Mouse (Mus musculus) splenic B cell, adult 2 months (primary cell): ENCODE measurements around the gene Stox1.
A peak's percentile ranks its signal among the peaks of the same experiment; 100 is the strongest.
"Not testable (repeated sequence)": the region's sequence is repeated elsewhere in the genome, so short reads cannot be mapped to it uniquely, and the experiment has no call there.

Experiments
- DNase-seq: peaks from one replicate; pipeline ENCODE4 v3.0.0-alpha.2; 2011; ENCODE audit warnings: low read depth, low spot score
- H3K27me3 ChIP-seq: 2 replicates; pipeline ENCODE4 v1.6.1; 2012; ENCODE audit warnings: mild to moderate bottlenecking, low read length, moderate library complexity, mixed read lengths; ENCODE audit not compliant: control insufficient read depth, poor library complexity, insufficient read depth, severe bottlenecking
- H3K36me3 ChIP-seq: 2 replicates; pipeline ENCODE4 v1.6.1; 2012; ENCODE audit warnings: mild to moderate bottlenecking, low read length, moderate library complexity, mixed read lengths; ENCODE audit not compliant: control insufficient read depth, poor library complexity, insufficient read depth, severe bottlenecking

Stox1 gene

GRCm38 (mm10) chr10:62725771-62726687, at the start of gene Stox1:
TSS of gene Stox1 (minus strand) at chr10:62726128.
- peak; percentile 61 for DNase-seq
- Histone ChIP-seq H3K36me3 (no peaks in the 10 kb centered on the region), H3K27me3 (no peaks in the 10 kb centered on the region)

DNA sequence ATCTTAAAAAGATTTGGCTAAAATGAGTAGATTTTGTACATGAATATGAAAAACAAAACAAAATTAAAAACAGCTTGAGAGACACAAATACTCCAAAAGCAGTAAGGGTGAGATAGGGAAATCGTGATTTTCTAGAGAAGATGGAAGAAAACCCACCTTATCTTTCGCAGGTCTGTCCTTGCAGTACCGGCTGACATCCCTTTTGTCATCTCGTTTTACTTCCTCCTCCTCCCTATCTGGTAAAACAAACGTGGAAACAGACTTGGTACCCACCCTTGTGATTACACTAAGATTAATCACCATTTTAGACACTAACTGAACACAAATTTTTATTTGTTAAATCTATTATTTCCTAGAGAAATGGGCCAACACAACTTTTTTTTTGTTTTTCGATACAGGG, 24.9 kb upstream of the Stox1 start:
- peaks cover 27% of the 10 kb centered on the region for H3K36me3 ChIP-seq
- no peaks in the 10 kb centered on the region for H3K27me3 ChIP-seq
- no peak for DNase-seq

DNA sequence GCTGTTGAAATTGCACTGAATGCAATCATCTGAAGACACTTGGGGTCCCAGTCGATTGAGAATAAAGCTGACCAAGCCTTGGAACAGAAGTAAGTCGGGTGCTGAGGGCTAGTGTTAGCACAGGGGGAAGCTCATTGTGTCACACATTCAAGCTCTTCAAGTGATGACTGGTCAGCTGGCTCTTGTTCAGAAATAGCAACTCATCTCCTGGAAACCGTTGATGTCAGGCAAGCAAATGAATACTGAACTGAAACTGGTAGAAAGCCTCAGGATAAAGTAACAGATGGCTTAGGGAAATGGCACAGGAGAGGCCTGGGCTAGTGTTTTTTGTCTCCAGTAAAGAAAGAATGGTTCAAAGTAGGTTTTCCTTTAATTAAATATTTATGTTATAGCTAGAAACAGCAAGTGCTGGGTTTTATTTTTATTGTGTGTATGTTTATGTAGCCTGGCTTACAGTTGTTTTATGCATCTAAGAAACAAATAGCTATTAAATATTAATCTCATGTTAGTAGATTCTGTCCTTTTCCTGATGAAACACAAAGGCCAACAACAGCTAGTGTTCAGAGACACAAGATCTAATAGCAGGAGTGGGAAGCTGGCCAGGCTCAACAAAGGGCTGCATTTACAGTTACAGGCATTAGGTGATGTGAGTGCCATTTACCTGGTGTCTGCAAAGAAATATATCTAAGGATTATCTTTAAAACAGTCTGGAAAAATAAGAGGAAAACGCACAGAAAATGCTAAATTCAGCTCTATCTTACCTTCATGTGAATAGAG, 14.2 kb upstream of the Stox1 start:
- DNase-seq, result no peak
- Histone ChIP-seq H3K36me3 (no peaks in the 10 kb centered on the region; the same call in 1 of the 2 replicates), H3K27me3 (no peaks in the 10 kb centered on the region)

- Histone ChIP-seq H3K36me3 (no peaks in the 10 kb centered on the region; the same call in 1 of the 2 replicates), H3K27me3 (no peaks in the 10 kb centered on the region)
- peak; percentile 20 for DNase-seq
Observed at GRCm38 (mm10) chr10:62736965-62737688, 11.2 kb upstream of the Stox1 start.

DNA sequence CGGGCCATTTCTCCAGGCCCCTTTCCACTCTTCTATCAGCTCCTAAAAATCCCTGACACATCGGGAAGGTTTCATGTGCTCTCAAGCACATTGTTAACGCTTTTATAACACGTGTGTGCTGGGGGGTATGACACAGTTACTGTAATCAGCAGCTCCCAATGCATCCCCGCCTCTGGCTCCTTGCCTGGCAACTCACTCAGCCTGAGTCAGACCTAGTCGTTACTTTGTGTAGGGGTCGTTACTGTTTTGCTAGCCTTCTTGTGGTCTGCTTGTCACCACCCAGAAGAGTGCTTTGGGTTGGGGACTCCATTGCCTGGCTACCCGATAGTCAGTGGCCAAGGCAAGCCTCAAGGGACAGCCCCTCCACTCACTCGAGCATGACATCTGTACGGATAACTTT, 4.9 kb upstream of the Stox1 start:
- Histone ChIP-seq H3K36me3 (no peaks in the 10 kb centered on the region), H3K27me3 (no peaks in the 10 kb centered on the region)
- no peak for DNase-seq

DNA sequence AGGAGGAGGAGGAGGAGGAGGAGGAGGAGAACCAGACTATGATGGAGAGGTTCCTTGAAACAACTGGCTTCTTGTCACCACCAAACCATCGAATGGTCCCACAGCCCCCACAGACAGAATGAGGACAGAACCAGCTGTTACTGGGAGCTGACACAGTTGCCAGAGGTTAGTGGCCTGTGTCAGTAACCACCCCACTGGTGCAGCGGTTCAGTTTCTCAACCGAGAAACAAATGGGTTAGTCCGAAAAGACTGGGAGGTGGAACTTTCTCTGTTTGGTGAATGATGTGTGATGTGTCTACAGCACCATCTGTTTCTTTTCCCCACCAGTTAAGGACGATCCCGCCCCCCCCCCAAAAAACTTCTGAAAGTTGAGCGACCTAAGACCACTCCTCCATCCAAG, 992 bp downstream of the Stox1 start:
- H3K27me3 ChIP-seq, result no peaks in the 10 kb centered on the region
- H3K36me3 ChIP-seq, result no peaks in the 10 kb centered on the region
- no peak for DNase-seq

DNA sequence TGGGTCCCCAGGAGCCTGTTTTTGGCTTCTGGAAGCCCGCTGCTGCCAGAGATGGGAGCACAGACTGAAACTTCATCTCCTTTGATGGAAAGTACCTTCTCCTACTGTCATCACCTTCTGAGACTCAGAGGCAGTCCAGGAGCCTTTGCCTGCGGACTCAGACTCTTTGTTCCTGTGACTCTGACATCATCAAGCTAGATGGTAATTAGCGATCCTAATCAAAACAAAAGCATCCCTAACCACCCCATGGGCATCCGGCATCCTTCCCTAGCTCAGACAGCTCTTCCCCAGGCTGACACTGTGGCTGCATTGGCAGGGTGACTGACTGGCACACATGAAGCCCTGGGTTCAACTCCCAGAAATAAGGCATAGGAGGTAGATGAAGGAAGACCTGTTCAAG, 3.2 kb downstream of the Stox1 start:
- no peak for DNase-seq
- no peaks in the 10 kb centered on the region for H3K36me3 ChIP-seq
- H3K27me3 ChIP-seq, result no peaks in the 10 kb centered on the region

GRCm38 (mm10) chr10:62720574-62720973, 5.4 kb downstream of the Stox1 start:
- DNase-seq, H3K36me3 ChIP-seq, H3K27me3 ChIP-seq: not testable (repeated sequence)

- H3K36me3 ChIP-seq, result no peaks in the 10 kb centered on the region
- H3K27me3 ChIP-seq, result no peaks in the 10 kb centered on the region
- peak; percentile 6 for DNase-seq
Observed at GRCm38 (mm10) chr10:62713457-62713856, 12.5 kb downstream of the Stox1 start.

DNA sequence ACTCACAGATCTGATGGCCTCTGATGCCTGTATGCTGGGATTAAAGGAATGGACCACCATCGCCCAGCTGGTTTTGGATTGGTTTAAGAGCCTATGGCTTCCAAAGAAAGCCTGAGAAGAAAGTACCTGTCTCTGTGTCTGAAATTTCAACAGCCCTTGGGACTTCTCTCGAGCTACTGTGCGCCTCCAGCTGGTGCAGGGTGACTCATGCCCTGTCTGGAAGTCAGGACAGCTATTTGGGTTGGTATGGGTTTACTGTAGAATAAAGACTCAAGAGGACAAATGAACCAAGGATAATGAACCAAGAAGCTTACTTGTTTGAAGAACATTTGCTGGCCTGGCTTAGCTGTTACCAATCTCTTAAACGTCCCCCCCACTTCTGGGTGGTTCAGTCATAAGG, 22.3 kb downstream of the Stox1 start:
- Histone ChIP-seq H3K36me3 (no peaks in the 10 kb centered on the region), H3K27me3 (no peaks in the 10 kb centered on the region)
- DNase-seq, result no peak

- no peak for DNase-seq
- Histone ChIP-seq H3K36me3 (no peaks in the 10 kb centered on the region), H3K27me3 (no peaks in the 10 kb centered on the region)
Observed at GRCm38 (mm10) chr10:62702436-62702835, 23.5 kb downstream of the Stox1 start.

- Histone ChIP-seq H3K27me3 (no peaks in the 10 kb centered on the region), H3K36me3 (no peaks in the 10 kb centered on the region)
- no peak for DNase-seq
Observed at GRCm38 (mm10) chr10:62692771-62693170, 33.2 kb downstream of the Stox1 start.

GRCm38 (mm10) chr10:62692244-62692643, 33.7 kb downstream of the Stox1 start:
- no peaks in the 10 kb centered on the region for H3K36me3 ChIP-seq
- DNase-seq, result no peak
- no peaks in the 10 kb centered on the region for H3K27me3 ChIP-seq

DNA sequence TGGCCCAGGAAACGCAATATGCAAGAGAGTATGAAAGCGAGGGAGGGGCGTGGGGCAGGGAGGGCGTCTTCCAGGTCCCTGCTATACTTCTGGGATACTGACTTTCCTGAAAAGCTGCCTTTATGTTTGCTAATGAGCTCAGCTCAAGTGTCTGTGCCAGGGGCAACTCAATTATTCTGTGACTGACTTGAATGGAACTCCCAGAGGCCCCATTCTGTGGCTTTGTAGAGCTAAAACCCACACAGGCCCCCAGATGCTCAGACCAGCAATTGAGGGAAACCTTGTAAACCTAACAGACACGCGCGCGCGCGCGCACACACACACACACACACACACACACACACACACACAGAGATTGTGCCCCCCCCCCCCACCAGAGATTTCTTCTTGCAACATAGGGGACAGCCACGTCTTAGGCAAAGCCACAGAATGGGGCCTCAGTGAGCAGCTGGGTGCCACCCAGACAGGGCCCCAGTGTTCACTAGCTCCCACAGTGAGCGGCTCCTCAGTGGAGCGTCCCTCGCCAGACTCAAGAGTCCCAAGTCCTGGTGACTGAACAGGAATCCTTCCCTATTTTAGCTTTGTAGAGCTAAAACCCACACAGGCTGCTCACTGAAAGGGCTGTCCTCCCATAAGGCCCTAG, 38.8 kb downstream of the Stox1 start:
- Histone ChIP-seq H3K27me3 (no peaks in the 10 kb centered on the region), H3K36me3 (no peaks in the 10 kb centered on the region)
- no peak for DNase-seq
